Mouse (Mus musculus) hindbrain, embryonic 11.5 days (tissue): ENCODE results near the gene H3f3a. TPM values are rescaled to one million over a fixed set of nuclear protein-coding genes. Genes with fewer than 3 reads are reported as not detected.

Experiments used
- ATAC-seq: fragments of 200-750 bp; cut with Nextera tagmentation; 2 replicates; pipeline ENCODE4 v1.8.0; 2017; ENCODE audit warnings: mild to moderate bottlenecking, moderate TSS enrichment, moderate library complexity; ENCODE audit not compliant: low FRiP score
- DNase-seq: peaks from one replicate; pipeline ENCODE4 v3.0.0-alpha.2; 2015; ENCODE audit warnings: low spot score
- H3K27ac ChIP-seq: fragments of 300-500 bp; sonication (generic); 2 replicates; pipeline ENCODE4 v1.5.1; 2014; ENCODE audit warnings: mild to moderate bottlenecking, low read depth, low read length
- H3K27me3 ChIP-seq: fragments of 300-500 bp; sonication (generic); 2 replicates; pipeline ENCODE4 v1.6.1; 2014; ENCODE audit warnings: mild to moderate bottlenecking, low read length, moderate library complexity, mixed read lengths; ENCODE audit not compliant: control insufficient read depth, insufficient read depth
- H3K36me3 ChIP-seq: fragments of 300-500 bp; sonication (generic); 2 replicates; pipeline ENCODE4 v1.6.1; 2014; ENCODE audit warnings: mild to moderate bottlenecking, low read length, moderate library complexity, mixed read lengths; ENCODE audit not compliant: control insufficient read depth, insufficient read depth
- H3K4me1 ChIP-seq: fragments of 300-500 bp; sonication (generic); replicated peaks from 2 replicates; pipeline ENCODE4 v1.6.1; 2014; ENCODE audit warnings: low read length, mixed read lengths; ENCODE audit not compliant: control insufficient read depth, insufficient read depth
- H3K4me2 ChIP-seq: fragments of 300-500 bp; sonication (generic); replicated peaks from 2 replicates; pipeline ENCODE4 v1.6.1; 2014; ENCODE audit warnings: mild to moderate bottlenecking, low read depth, low read length
- H3K4me3 ChIP-seq: fragments of 300-500 bp; sonication (generic); 2 replicates; pipeline ENCODE4 v1.5.1; 2014; ENCODE audit warnings: low read depth, low read length
- H3K9ac ChIP-seq: fragments of 300-500 bp; sonication (generic); 2 replicates; pipeline ENCODE4 v1.6.1; 2014; ENCODE audit warnings: low read depth, low read length
- H3K9me3 ChIP-seq: fragments of 300-500 bp; sonication (generic); 2 replicates; pipeline ENCODE4 v1.6.1; 2016; ENCODE audit warnings: low read length; ENCODE audit not compliant: control insufficient read depth
- WGBS: fragments of 180-500 bp; shearing (Covaris S2); extraction: QIAGEN DNeasy Blood & Tissue Kit; methylation state at CpG from one replicate; pipeline ENCODE4 v1.1.7; 2014; 5-methylcytosine and 5-hydroxymethylcytosine counted together
- polyA plus RNA-seq: library from polyadenylated mRNA; unstranded; fragments of >200 nt; fragmentation: Nextera tagmentation; extraction: Ambion mirVana; gene quantifications from 2 replicates; pipeline ENCODE4 v1.2.1, GENCODE M21; 2014

H3f3a gene
- 3,542 and 3,682 TPM in 2 replicates for polyA plus RNA-seq

- Histone ChIP-seq H3K36me3 (peaks cover 2% of the 10 kb centered on the region; the same call in 1 of the 2 replicates), H3K4me3 (peak within 1 kb of the TSS; percentile 98), H3K27ac (peak within 1 kb of the TSS; percentile 98), H3K27me3 (no peaks in the 10 kb centered on the region), H3K4me2 (peak within 1 kb of the TSS; percentile 81), H3K9me3 (no peaks in the 10 kb centered on the region), H3K4me1 (0 out of 2 replicates have a peak, but pooled peaks cover 5% of the 10 kb centered on the region), H3K9ac (peak within 1 kb of the TSS; percentile 99)
- WGBS, result 2% methylated on average over 52 of the region's 69 CpGs
- DNase-seq, result no peak
- peak; percentile 79 for ATAC-seq
Observed at GRCm38 (mm10) chr1:180813885-180814740, at the start of gene H3f3a. Gene H3f3a, minus strand, starts transcription at chr1:180813943.

GRCm38 (mm10) chr1:180860030-180860429 lies 46.3 kb upstream of the H3f3a start:
- no peak overlapping the region for H3K4me2 ChIP-seq
- H3K27ac ChIP-seq, result no peak overlapping the region
- no peaks in the 10 kb centered on the region for H3K27me3 ChIP-seq
- ATAC-seq (no peak), DNase-seq (no peak)
- H3K9ac ChIP-seq, result no peak overlapping the region
- WGBS, result 88% methylated on average over 6 of the region's 6 CpGs
- H3K4me1 ChIP-seq, result no peaks in the 10 kb centered on the region
- peaks cover 10% of the 10 kb centered on the region; the same call in 1 of the 2 replicates for H3K36me3 ChIP-seq
- H3K9me3 ChIP-seq, result no peaks in the 10 kb centered on the region
- H3K4me3 ChIP-seq, result no peak overlapping the region

DNA sequence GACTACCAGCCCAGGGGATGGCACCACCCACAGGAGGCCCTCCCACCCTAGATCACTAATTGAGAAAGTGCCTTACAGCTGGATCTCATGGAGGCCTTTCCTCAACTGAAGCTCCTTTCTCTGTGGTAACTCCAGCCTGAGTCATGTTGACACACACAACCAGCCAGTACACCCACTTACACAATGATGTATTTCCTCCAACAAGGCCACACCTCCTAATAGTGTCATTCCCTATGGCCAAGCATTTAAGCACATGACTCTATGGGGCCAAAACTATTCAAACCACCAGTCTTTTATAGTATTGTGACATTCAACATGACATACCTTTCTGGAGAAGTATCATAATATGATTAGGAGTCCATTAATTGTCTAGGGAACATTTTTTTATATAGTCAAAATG lies 45.0 kb upstream of the H3f3a start:
- no peaks in the 10 kb centered on the region for H3K27me3 ChIP-seq
- no peaks in the 10 kb centered on the region for H3K4me1 ChIP-seq
- no peak for DNase-seq
- no peak overlapping the region for H3K9ac ChIP-seq
- H3K4me3 ChIP-seq, result no peak overlapping the region
- H3K9me3 ChIP-seq, result no peaks in the 10 kb centered on the region
- peaks cover 10% of the 10 kb centered on the region; the same call in 1 of the 2 replicates for H3K36me3 ChIP-seq
- no peak overlapping the region for H3K27ac ChIP-seq
- H3K4me2 ChIP-seq, result no peak overlapping the region
- no peak for ATAC-seq

- under 1% methylated on average over 77 of the region's 77 CpGs for WGBS
- DNase-seq (peak; percentile 100), ATAC-seq (peak; percentile 99)
- Histone ChIP-seq H3K27ac (peak within 1 kb of the TSS; percentile 97), H3K9ac (peak within 1 kb of the TSS; percentile 76), H3K4me3 (peak within 1 kb of the TSS; percentile 75), H3K4me2 (peak within 1 kb of the TSS; percentile 72), H3K4me1 (peaks cover 5% of the 10 kb centered on the region), H3K36me3 (no peaks in the 10 kb centered on the region), H3K27me3 (no peaks in the 10 kb centered on the region), H3K9me3 (no peaks in the 10 kb centered on the region)
Observed at GRCm38 (mm10) chr1:180850316-180851270, 36.9 kb upstream of the H3f3a start, which contains the start of gene Sde2. Gene Sde2, plus strand, starts transcription at chr1:180851127.

- H3K36me3 ChIP-seq, result no peaks in the 10 kb centered on the region
- DNase-seq (peak; percentile 43), ATAC-seq (no peak)
- peak overlapping the region; percentile 68 for H3K4me2 ChIP-seq
- no peaks in the 10 kb centered on the region for H3K9me3 ChIP-seq
- peak overlapping the region; percentile 75; the same call in 1 of the 2 replicates for H3K4me3 ChIP-seq
- peak overlapping the region; percentile 68 for H3K9ac ChIP-seq
- WGBS, result 43% methylated on average over 11 of the region's 11 CpGs
- peaks cover 5% of the 10 kb centered on the region for H3K4me1 ChIP-seq
- no peaks in the 10 kb centered on the region for H3K27me3 ChIP-seq
- peak overlapping the region; percentile 97 for H3K27ac ChIP-seq
Observed at GRCm38 (mm10) chr1:180849701-180850301, 36.1 kb upstream of the H3f3a start.

- 30% methylated on average over 11 of the region's 11 CpGs for WGBS
- ATAC-seq (peak; percentile 11; the same call in 1 of the 2 replicates), DNase-seq (peak; percentile 47)
- peak overlapping the region; percentile 24 for H3K9ac ChIP-seq
- H3K36me3 ChIP-seq, result no peaks in the 10 kb centered on the region
- peak overlapping the region; percentile 69 for H3K27ac ChIP-seq
- H3K4me2 ChIP-seq, result peak overlapping the region; percentile 32
- peak overlapping the region; percentile 15; the same call in 1 of the 2 replicates for H3K4me3 ChIP-seq
- H3K4me1 ChIP-seq, result peaks cover 5% of the 10 kb centered on the region
- H3K27me3 ChIP-seq, result no peaks in the 10 kb centered on the region
- no peaks in the 10 kb centered on the region for H3K9me3 ChIP-seq
Observed at GRCm38 (mm10) chr1:180848511-180849241, 34.9 kb upstream of the H3f3a start.

- peak overlapping the region; percentile 32 for H3K4me2 ChIP-seq
- WGBS, result 12% methylated on average over 9 of the region's 9 CpGs
- H3K27me3 ChIP-seq, result no peaks in the 10 kb centered on the region
- H3K4me1 ChIP-seq, result peaks cover 5% of the 10 kb centered on the region
- H3K9me3 ChIP-seq, result no peaks in the 10 kb centered on the region
- ATAC-seq, result peak; percentile 23; the same call in 1 of the 2 replicates
- H3K9ac ChIP-seq, result peak overlapping the region; percentile 24
- DNase-seq, result peak; percentile 65
- no peaks in the 10 kb centered on the region for H3K36me3 ChIP-seq
- peak overlapping the region; percentile 69 for H3K27ac ChIP-seq
- peak overlapping the region; percentile 15; the same call in 1 of the 2 replicates for H3K4me3 ChIP-seq
Observed at GRCm38 (mm10) chr1:180848114-180848510, 34.4 kb upstream of the H3f3a start.
